Mouse (Mus musculus) testis, adult 2 months (tissue): ENCODE measurements at regions not wholly inside any gene's neighbourhood (a gene's known extent, or its start where the extent isn't known, plus 50 kb on each side); places are given as distances from the start of the nearest gene placed in this dataset.

Experiments used
- CTCF ChIP-seq: fragments of 200-500 bp; IDR thresholded peaks from 2 replicates; pipeline ENCODE4 v1.5.1; 2012; ENCODE audit warnings: low read depth, mild to moderate bottlenecking, inconsistent platforms, low read length, moderate library complexity; ENCODE audit not compliant: control insufficient read depth, insufficient read depth, insufficient replicate concordance
- POLR2A ChIP-seq: fragments of 200-500 bp; IDR thresholded peaks from 2 replicates; pipeline ENCODE4 v1.6.1; 2012; ENCODE audit warnings: low read depth, mild to moderate bottlenecking, inconsistent platforms, low read length, moderate library complexity; ENCODE audit not compliant: control insufficient read depth

DNA sequence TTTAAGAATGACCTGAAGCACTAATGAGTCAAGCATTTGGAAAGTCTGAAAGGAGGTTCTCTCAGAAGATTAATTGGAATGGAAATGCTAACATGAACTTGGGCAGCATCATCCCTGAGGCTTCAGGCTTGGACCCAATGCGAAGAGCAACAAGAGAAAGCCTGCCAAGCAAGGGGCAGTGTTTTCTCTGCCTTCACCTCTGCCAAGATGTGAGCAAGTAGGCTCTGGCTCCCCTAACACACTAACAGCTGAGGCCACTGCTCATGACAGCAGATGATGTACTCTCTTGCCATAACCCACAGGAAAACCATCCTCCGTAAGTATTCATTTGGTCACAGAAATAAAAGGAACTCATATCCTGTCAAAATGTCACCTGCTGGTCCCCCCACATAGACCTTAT lies 341.9 kb downstream of the Meis1 start:
- TF ChIP-seq CTCF (no peak), POLR2A (no peak)
